Mouse (Mus musculus): Measurements from ENCODE around the gene Grk6. TPM values are rescaled to one million over a fixed set of nuclear protein-coding genes. Genes with fewer than 3 reads are reported as not detected.

Gene Grk6
- total and polyA plus RNA-seq, 2 experiments from 2014 or later = 10.7 to 27.2 TPM

GRCm38 (mm10) chr13:55473961-55474360 is 29.1 kb downstream of the Grk6 start:
- TF ChIP-seq EP300 (IDR thresholded peaks at IDR 0.05; ENCODE audit: low read depth) (no peak), CTCF (IDR thresholded peaks at IDR 0.05; ENCODE audit: low read depth) (0 out of 2 replicates have a peak, but pooled peaks have one; percentile 12)
- 66% methylated on average over 11 of the region's 11 CpGs for WGBS

GRCm38 (mm10) chr13:55474621-55475069 is 29.8 kb downstream of the Grk6 start:
- Histone ChIP-seq H3K4me1 (ENCODE audit: control insufficient read depth, insufficient read depth) (peaks cover 5% of the 10 kb centered on the region; the same call in 1 of the 2 replicates), H3K4me3 (ENCODE audit: low read depth, low read length) (no peak overlapping the region), H3K9ac (replicated peaks; ENCODE audit: low read depth, low read length) (no peak overlapping the region), H3K27ac (ENCODE audit: low read depth) (no peak overlapping the region), H3K4me2 (ENCODE audit: low read depth, low read length) (no peak overlapping the region), H3K9me3 (replicated peaks; ENCODE audit: control insufficient read depth, low read length) (no peaks in the 10 kb centered on the region), H3K36me3 (replicated peaks; ENCODE audit: control insufficient read depth, insufficient read depth, low read length) (peaks cover 24% of the 10 kb centered on the region), H3K27me3 (ENCODE audit: control insufficient read depth, insufficient read depth, low read length) (peaks cover 72% of the 10 kb centered on the region)
- no peak for DNase-seq (ENCODE audit: low spot score)
- ATAC-seq (ENCODE audit: insufficient read depth, low read depth) = no peak
- 60% methylated on average over 5 of the region's 5 CpGs for WGBS
- TF ChIP-seq CTCF (IDR thresholded peaks at IDR 0.05; ENCODE audit: low read depth) = no peak
- no peak for TF ChIP-seq EP300 (IDR thresholded peaks at IDR 0.05; ENCODE audit: low read depth)

More at GRCm38 (mm10) chr13:55473961-55474360, 29.1 kb downstream of the Grk6 start:
- Histone ChIP-seq H3K36me3 (replicated peaks; ENCODE audit: control insufficient read depth, insufficient read depth, low read length) (peaks cover 22% of the 10 kb centered on the region), H3K9me3 (replicated peaks; ENCODE audit: control insufficient read depth, low read length) (no peaks in the 10 kb centered on the region), H3K4me2 (ENCODE audit: low read depth, low read length) (no peak overlapping the region), H3K27me3 (ENCODE audit: control insufficient read depth, insufficient read depth, low read length) (peaks cover 70% of the 10 kb centered on the region), H3K27ac (ENCODE audit: low read depth) (no peak overlapping the region), H3K4me1 (ENCODE audit: control insufficient read depth, insufficient read depth) (peaks cover 5% of the 10 kb centered on the region; the same call in 1 of the 2 replicates), H3K4me3 (ENCODE audit: low read depth, low read length) (no peak overlapping the region), H3K9ac (replicated peaks; ENCODE audit: low read depth, low read length) (no peak overlapping the region)
- ATAC-seq (ENCODE audit: insufficient read depth, low read depth) (no peak), DNase-seq (ENCODE audit: low spot score) (no peak)

DNA sequence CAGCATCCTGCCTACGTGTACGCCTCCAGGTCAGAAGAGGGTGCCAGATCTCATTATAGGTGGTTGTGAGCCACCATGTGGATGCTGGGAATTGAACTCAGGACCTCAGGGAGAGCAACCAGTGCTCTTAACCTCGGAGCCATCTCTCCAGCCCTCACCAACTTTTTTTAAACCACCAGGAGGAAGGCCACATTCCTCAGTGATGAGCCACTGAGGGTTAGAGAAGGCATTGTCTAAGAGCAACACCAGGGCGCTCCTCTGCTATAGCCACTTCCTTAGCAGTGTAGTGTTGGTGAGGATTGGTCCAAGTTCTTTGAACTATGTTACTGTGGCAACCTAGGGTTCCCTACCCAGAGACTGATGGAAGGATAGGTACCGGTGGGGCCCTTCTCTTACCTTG is 30.9 kb downstream of the Grk6 start:
- Histone ChIP-seq H3K27ac (ENCODE audit: low read depth) (no peak overlapping the region), H3K9me3 (replicated peaks; ENCODE audit: control insufficient read depth, low read length) (no peaks in the 10 kb centered on the region), H3K4me3 (ENCODE audit: low read depth, low read length) (no peak overlapping the region), H3K27me3 (ENCODE audit: control insufficient read depth, insufficient read depth, low read length) (peaks cover 69% of the 10 kb centered on the region), H3K4me1 (ENCODE audit: control insufficient read depth, insufficient read depth) (peaks cover 5% of the 10 kb centered on the region; the same call in 1 of the 2 replicates), H3K36me3 (replicated peaks; ENCODE audit: control insufficient read depth, insufficient read depth, low read length) (peaks cover 35% of the 10 kb centered on the region), H3K4me2 (ENCODE audit: low read depth, low read length) (no peak overlapping the region), H3K9ac (replicated peaks; ENCODE audit: low read depth, low read length) (no peak overlapping the region)
- no peak for DNase-seq (ENCODE audit: low spot score)
- WGBS = 84% methylated on average over 5 of the region's 5 CpGs
- no peak for ATAC-seq (ENCODE audit: insufficient read depth, low read depth)
- no peak for TF ChIP-seq EP300 (IDR thresholded peaks at IDR 0.05; ENCODE audit: low read depth)
- TF ChIP-seq CTCF (IDR thresholded peaks at IDR 0.05; ENCODE audit: low read depth) = no peak

- DNase-seq (ENCODE audit: low spot score) (no peak), ATAC-seq (ENCODE audit: insufficient read depth, low read depth) (no peak)
- TF ChIP-seq EP300 (IDR thresholded peaks at IDR 0.05; ENCODE audit: low read depth) (no peak), CTCF (IDR thresholded peaks at IDR 0.05; ENCODE audit: low read depth) (no peak)
- peaks cover 70% of the 10 kb centered on the region for H3K27me3 ChIP-seq (ENCODE audit: control insufficient read depth, insufficient read depth, low read length)
- H3K4me3 ChIP-seq (ENCODE audit: low read depth, low read length) = no peak overlapping the region
- WGBS = 93% methylated on average over 8 of the region's 8 CpGs
- no peak overlapping the region for H3K9ac ChIP-seq (replicated peaks; ENCODE audit: low read depth, low read length)
- H3K27ac ChIP-seq (ENCODE audit: low read depth) = no peak overlapping the region
- H3K4me2 ChIP-seq (ENCODE audit: low read depth, low read length) = no peak overlapping the region
- H3K36me3 ChIP-seq (replicated peaks; ENCODE audit: control insufficient read depth, insufficient read depth, low read length) = peaks cover 40% of the 10 kb centered on the region
- no peaks in the 10 kb centered on the region for H3K9me3 ChIP-seq (replicated peaks; ENCODE audit: control insufficient read depth, low read length)
- H3K4me1 ChIP-seq (ENCODE audit: control insufficient read depth, insufficient read depth) = peaks cover under 1% of the 10 kb centered on the region; the same call in 1 of the 2 replicates
Observed at GRCm38 (mm10) chr13:55476256-55476655, 31.4 kb downstream of the Grk6 start.

- H3K36me3 ChIP-seq (replicated peaks; ENCODE audit: control insufficient read depth, insufficient read depth, low read length) = peaks cover 42% of the 10 kb centered on the region
- DNase-seq (ENCODE audit: low spot score) (no peak), ATAC-seq (ENCODE audit: insufficient read depth, low read depth) (no peak)
- H3K27ac ChIP-seq (ENCODE audit: low read depth) = no peak overlapping the region
- WGBS = 67% methylated on average over 16 of the region's 16 CpGs
- H3K9ac ChIP-seq (replicated peaks; ENCODE audit: low read depth, low read length) = no peak overlapping the region
- H3K4me1 ChIP-seq (ENCODE audit: control insufficient read depth, insufficient read depth) = no peaks in the 10 kb centered on the region
- H3K4me3 ChIP-seq (ENCODE audit: low read depth, low read length) = no peak overlapping the region
- H3K27me3 ChIP-seq (ENCODE audit: control insufficient read depth, insufficient read depth, low read length) = peaks cover 66% of the 10 kb centered on the region
- no peaks in the 10 kb centered on the region for H3K9me3 ChIP-seq (replicated peaks; ENCODE audit: control insufficient read depth, low read length)
- TF ChIP-seq CTCF (IDR thresholded peaks at IDR 0.05; ENCODE audit: low read depth) = no peak
- no peak for TF ChIP-seq EP300 (IDR thresholded peaks at IDR 0.05; ENCODE audit: low read depth)
- no peak overlapping the region for H3K4me2 ChIP-seq (ENCODE audit: low read depth, low read length)
Observed at GRCm38 (mm10) chr13:55477492-55477891, 32.6 kb downstream of the Grk6 start.

- no peaks in the 10 kb centered on the region for H3K9me3 ChIP-seq (replicated peaks; ENCODE audit: control insufficient read depth, low read length)
- H3K4me3 ChIP-seq (ENCODE audit: low read depth, low read length) = no peak overlapping the region
- DNase-seq (ENCODE audit: low spot score) (no peak), ATAC-seq (ENCODE audit: insufficient read depth, low read depth) (no peak)
- peaks cover 64% of the 10 kb centered on the region for H3K27me3 ChIP-seq (ENCODE audit: control insufficient read depth, insufficient read depth, low read length)
- 61% methylated on average over 5 of the region's 5 CpGs for WGBS
- H3K4me1 ChIP-seq (ENCODE audit: control insufficient read depth, insufficient read depth) = no peaks in the 10 kb centered on the region
- H3K36me3 ChIP-seq (replicated peaks; ENCODE audit: control insufficient read depth, insufficient read depth, low read length) = peaks cover 42% of the 10 kb centered on the region
- no peak for TF ChIP-seq EP300 (IDR thresholded peaks at IDR 0.05; ENCODE audit: low read depth)
- TF ChIP-seq CTCF (IDR thresholded peaks at IDR 0.05; ENCODE audit: low read depth) = peak; percentile 35; the same call in 1 of the 2 replicates
- H3K27ac ChIP-seq (ENCODE audit: low read depth) = peak overlapping the region; percentile 60; the same call in 1 of the 2 replicates
- no peak overlapping the region for H3K9ac ChIP-seq (replicated peaks; ENCODE audit: low read depth, low read length)
- no peak overlapping the region for H3K4me2 ChIP-seq (ENCODE audit: low read depth, low read length)
Observed at GRCm38 (mm10) chr13:55478036-55478435, 33.2 kb downstream of the Grk6 start.

Measured in heart, postnatal 0 days (tissue).